Mouse (Mus musculus) heart, embryonic 16.5 days (tissue): ENCODE data around the gene Hist1h3h. TPM values are rescaled to one million over a fixed set of nuclear protein-coding genes. Genes with fewer than 3 reads are reported as not detected.
"Not testable (repeated sequence)": the region's sequence is repeated elsewhere in the genome, so short reads cannot be mapped to it uniquely, and the experiment has no call there.

Experiments
- ATAC-seq: fragments of 200-750 bp; cut with Nextera tagmentation; replicated peaks from 2 replicates; pipeline ENCODE4 v1.8.0; 2017; ENCODE audit warnings: moderate number of reproducible peaks; ENCODE audit not compliant: insufficient read depth, low FRiP score; ENCODE audit errors: extremely low read depth
- H3K27ac ChIP-seq: fragments of 300-500 bp; sonication (generic); 2 replicates; pipeline ENCODE4 v1.5.1; 2014; ENCODE audit warnings: mild to moderate bottlenecking, low read length, control low read depth, moderate library complexity
- H3K27me3 ChIP-seq: fragments of 300-500 bp; sonication (generic); 2 replicates; pipeline ENCODE4 v1.6.1; 2014; ENCODE audit warnings: low read length, mixed read lengths; ENCODE audit not compliant: control insufficient read depth, insufficient read depth
- H3K36me3 ChIP-seq: fragments of 300-500 bp; sonication (generic); 2 replicates; pipeline ENCODE4 v1.6.1; 2014; ENCODE audit not compliant: control insufficient read depth, insufficient read depth
- H3K4me1 ChIP-seq: fragments of 300-500 bp; sonication (generic); 2 replicates; pipeline ENCODE4 v1.6.1; 2014; ENCODE audit warnings: low read length, mixed read lengths; ENCODE audit not compliant: control insufficient read depth, insufficient read depth
- H3K4me2 ChIP-seq: fragments of 300-500 bp; sonication (generic); 2 replicates; pipeline ENCODE4 v1.6.1; 2014; ENCODE audit warnings: low read depth, mild to moderate bottlenecking, control low read depth, low read length
- H3K4me3 ChIP-seq: fragments of 300-500 bp; sonication (generic); 2 replicates; pipeline ENCODE4 v1.5.1; 2014; ENCODE audit warnings: mild to moderate bottlenecking, control low read depth, low read length
- H3K9ac ChIP-seq: fragments of 300-500 bp; sonication (generic); 2 replicates; pipeline ENCODE4 v1.6.1; 2014; ENCODE audit warnings: low read length, control low read depth
- H3K9me3 ChIP-seq: fragments of 300-500 bp; sonication (generic); replicated peaks from 2 replicates; pipeline ENCODE4 v1.6.1; 2016; ENCODE audit warnings: low read length; ENCODE audit not compliant: control insufficient read depth
- WGBS: fragments of 180-500 bp; shearing (Covaris S2); extraction: QIAGEN DNeasy Blood & Tissue Kit; methylation state at CpG from one replicate; pipeline ENCODE4 v1.1.7; 2014; 5-methylcytosine and 5-hydroxymethylcytosine counted together
- polyA plus RNA-seq: library from polyadenylated mRNA; unstranded; fragments of >200 nt; fragmentation: Nextera tagmentation; extraction: Ambion mirVana; gene quantifications from 2 replicates; pipeline ENCODE4 v1.2.1, GENCODE M21; 2015

Gene Hist1h3h
- 4.8 and 6.2 TPM in 2 replicates for polyA plus RNA-seq

DNA sequence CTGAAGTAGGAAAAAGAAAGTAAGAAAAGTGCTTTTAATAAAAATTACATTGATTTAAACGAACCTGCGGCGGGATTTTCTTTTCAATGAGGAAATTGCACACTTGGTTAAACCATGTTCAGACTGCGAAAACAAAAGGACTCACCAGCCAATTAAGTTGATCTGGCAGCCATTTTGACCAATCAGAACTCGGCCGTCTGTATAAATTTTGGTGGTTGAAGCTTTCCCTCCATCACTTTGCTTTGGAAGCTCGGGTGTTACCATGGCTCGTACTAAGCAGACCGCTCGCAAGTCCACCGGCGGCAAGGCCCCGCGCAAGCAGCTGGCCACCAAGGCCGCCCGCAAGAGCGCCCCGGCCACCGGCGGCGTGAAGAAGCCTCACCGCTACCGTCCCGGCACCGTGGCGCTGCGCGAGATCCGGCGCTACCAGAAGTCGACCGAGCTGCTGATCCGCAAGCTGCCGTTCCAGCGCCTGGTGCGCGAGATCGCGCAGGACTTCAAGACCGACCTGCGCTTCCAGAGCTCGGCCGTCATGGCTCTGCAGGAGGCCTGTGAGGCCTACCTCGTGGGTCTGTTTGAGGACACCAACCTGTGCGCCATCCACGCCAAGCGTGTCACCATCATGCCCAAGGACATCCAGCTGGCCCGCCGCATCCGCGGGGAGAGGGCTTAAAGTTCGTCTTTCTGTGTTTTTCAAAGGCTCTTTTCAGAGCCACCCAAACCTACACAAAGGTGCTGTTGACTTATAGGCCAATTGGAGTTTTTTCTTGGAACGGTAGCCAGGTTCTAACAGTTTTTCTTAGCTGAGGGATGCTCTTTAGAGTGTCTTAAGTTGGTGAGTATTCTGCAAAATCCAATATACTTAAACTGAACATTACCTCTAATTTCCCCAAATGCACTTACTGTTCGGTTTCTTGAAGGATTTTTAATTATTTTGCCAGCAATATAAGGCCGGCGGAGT is at the start of gene Hist1h3h:
Gene Hist1h3h, plus strand, starts transcription at position 263 of the 961 bp plus-strand sequence.
- 3% methylated on average over 24 of the region's 56 CpGs for WGBS
- ATAC-seq: peak; percentile 32

DNA sequence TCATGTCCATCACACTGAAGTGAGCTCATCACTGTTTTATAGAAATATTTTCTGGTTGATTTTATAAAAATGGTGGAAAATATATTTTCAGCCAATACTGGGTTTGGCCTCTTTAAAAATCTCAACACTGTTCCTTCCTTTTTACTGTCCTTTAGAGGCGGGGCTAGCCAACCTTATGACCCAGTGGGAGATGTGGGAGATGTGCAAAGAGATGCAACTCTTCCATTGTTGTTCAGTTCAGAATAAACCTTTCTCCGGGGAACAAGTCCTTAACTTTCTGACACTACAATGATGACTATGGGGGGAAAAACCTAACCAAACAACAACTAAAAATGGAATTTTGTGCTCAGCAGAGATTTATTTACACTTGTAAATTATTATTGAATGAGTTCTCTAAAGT is 40.2 kb upstream of the Hist1h3h start, which contains the start of gene Olfr1360:
Gene Olfr1360, minus strand, starts transcription at position 101 of the 400 bp plus-strand sequence.
- Histone ChIP-seq H3K4me3 (no peak within 1 kb of the TSS), H3K27me3 (no peaks in the 10 kb centered on the region), H3K4me2 (no peak within 1 kb of the TSS), H3K36me3 (no peaks in the 10 kb centered on the region), H3K9me3 (no peaks in the 10 kb centered on the region), H3K4me1 (no peaks in the 10 kb centered on the region), H3K9ac (no peak within 1 kb of the TSS), H3K27ac (no peak within 1 kb of the TSS)
- WGBS: 77% methylated on average over 2 of the region's 2 CpGs
- no peak for ATAC-seq

More for the DNA sequence above, at the start of gene Hist1h3h:
- Histone ChIP-seq H3K4me3 (peak within 1 kb of the TSS; percentile 54), H3K27ac (peak within 1 kb of the TSS; percentile 86), H3K4me2 (peak within 1 kb of the TSS; percentile 91), H3K4me1 (peaks cover 26% of the 10 kb centered on the region), H3K9ac (peak within 1 kb of the TSS; percentile 74)
- not testable (repeated sequence) for H3K27me3 ChIP-seq, H3K36me3 ChIP-seq, H3K9me3 ChIP-seq

DNA sequence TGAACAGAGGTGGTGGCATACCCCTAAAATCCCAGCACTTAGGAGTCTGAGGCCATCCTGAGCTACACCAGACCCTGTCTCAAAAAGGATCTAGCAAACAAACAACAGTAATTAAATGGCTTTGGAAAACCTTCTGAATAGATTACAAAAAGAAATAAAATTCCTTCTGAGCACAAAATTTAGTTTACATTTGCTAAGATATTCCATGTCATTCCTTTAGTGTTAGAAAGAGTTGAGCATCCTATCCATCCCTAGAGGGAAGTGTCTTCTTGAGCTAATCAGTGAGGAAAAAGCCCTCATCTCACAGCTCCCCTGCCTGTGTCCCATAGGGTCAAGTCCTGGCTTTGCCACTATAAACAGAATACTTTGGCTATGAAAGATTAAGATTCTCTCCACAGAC is 19.6 kb upstream of the Hist1h3h start, which contains the start of gene Olfr1359:
Gene Olfr1359, plus strand, starts transcription at position 301 of the 400 bp plus-strand sequence.
- no peak within 1 kb of the TSS for H3K27ac ChIP-seq
- no peak for ATAC-seq
- H3K27me3 ChIP-seq: no peaks in the 10 kb centered on the region
- no peaks in the 10 kb centered on the region for H3K36me3 ChIP-seq
- H3K4me2 ChIP-seq: no peak within 1 kb of the TSS
- H3K9me3 ChIP-seq: no peaks in the 10 kb centered on the region
- no peak within 1 kb of the TSS for H3K4me3 ChIP-seq
- no peaks in the 10 kb centered on the region for H3K4me1 ChIP-seq
- H3K9ac ChIP-seq: no peak within 1 kb of the TSS

- Histone ChIP-seq H3K4me3 (no peak overlapping the region), H3K9ac (no peak overlapping the region), H3K9me3 (no peaks in the 10 kb centered on the region), H3K4me1 (0 out of 2 replicates have a peak, but pooled peaks cover 3% of the 10 kb centered on the region), H3K4me2 (no peak overlapping the region), H3K27me3 (no peaks in the 10 kb centered on the region), H3K36me3 (no peaks in the 10 kb centered on the region), H3K27ac (no peak overlapping the region)
- WGBS: 67% methylated on average over 4 of the region's 4 CpGs
- no peak for ATAC-seq
Observed at GRCm38 (mm10) chr13:21706669-21707068, 10.8 kb upstream of the Hist1h3h start.

GRCm38 (mm10) chr13:21710031-21710711 is 7.3 kb upstream of the Hist1h3h start:
- ATAC-seq: peak; percentile 79
- Histone ChIP-seq H3K27ac (peak overlapping the region; percentile 95), H3K27me3 (no peaks in the 10 kb centered on the region), H3K9ac (peak overlapping the region; percentile 80), H3K4me2 (peak overlapping the region; percentile 87), H3K36me3 (no peaks in the 10 kb centered on the region), H3K4me1 (peaks cover 7% of the 10 kb centered on the region), H3K9me3 (no peaks in the 10 kb centered on the region), H3K4me3 (peak overlapping the region; percentile 93)
- WGBS: 0% methylated on average over 32 of the region's 32 CpGs

DNA sequence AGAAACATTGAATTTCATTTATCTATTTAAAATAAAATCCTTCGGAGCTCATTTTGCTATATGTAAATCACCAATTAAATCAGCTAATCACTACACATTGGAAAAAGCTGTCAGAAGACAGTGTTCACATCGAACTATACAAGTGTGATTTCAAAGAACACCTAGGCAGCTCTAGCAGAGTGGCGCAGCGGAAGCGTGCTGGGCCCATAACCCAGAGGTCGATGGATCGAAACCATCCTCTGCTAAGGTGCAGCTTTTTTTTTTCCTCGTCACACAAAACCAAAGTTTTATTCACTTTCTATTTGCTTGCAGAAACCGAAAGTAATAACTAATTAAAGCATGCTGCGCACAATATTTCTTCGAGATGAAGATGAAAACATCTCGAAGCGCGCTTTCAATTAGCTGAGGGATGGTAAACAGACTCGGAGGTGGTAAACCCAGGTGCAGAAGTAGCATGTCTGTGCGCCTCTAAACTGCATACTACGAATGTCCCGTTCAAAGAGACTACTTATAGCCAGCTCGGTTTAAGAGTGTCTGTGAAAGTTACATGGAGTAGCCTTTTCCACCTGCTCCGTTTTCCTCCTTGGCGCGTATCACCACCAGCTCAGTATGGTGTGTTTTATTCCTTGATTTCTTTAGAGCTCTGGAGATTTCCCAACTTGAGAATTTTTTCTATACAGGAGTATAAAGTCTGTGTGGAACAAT is 6.5 kb upstream of the Hist1h3h start:
- peak overlapping the region; percentile 74 for H3K9ac ChIP-seq
- 3% methylated on average over 22 of the region's 22 CpGs for WGBS
- peaks cover 11% of the 10 kb centered on the region for H3K4me1 ChIP-seq
- no peaks in the 10 kb centered on the region for H3K9me3 ChIP-seq
- H3K27ac ChIP-seq: peak overlapping the region; percentile 40; the same call in 1 of the 2 replicates
- peak overlapping the region; percentile 87 for H3K4me2 ChIP-seq
- H3K4me3 ChIP-seq: peak overlapping the region; percentile 93
- ATAC-seq: peak; percentile 80
- H3K27me3 ChIP-seq: no peaks in the 10 kb centered on the region
- no peaks in the 10 kb centered on the region for H3K36me3 ChIP-seq

GRCm38 (mm10) chr13:21711698-21712097 is 5.8 kb upstream of the Hist1h3h start:
- Histone ChIP-seq H3K9ac (no peak overlapping the region; the same call in 1 of the 2 replicates), H3K9me3 (no peaks in the 10 kb centered on the region), H3K27ac (no peak overlapping the region), H3K36me3 (no peaks in the 10 kb centered on the region), H3K27me3 (no peaks in the 10 kb centered on the region), H3K4me1 (peaks cover 11% of the 10 kb centered on the region), H3K4me3 (peak overlapping the region; percentile 93), H3K4me2 (peak overlapping the region; percentile 87)
- no peak for ATAC-seq
- WGBS: 34% methylated on average over 4 of the region's 4 CpGs

GRCm38 (mm10) chr13:21714725-21715124 is 2.7 kb upstream of the Hist1h3h start:
- Histone ChIP-seq H3K4me2 (peak overlapping the region; percentile 91), H3K27ac (peak overlapping the region; percentile 81), H3K27me3 (no peaks in the 10 kb centered on the region), H3K9me3 (no peaks in the 10 kb centered on the region), H3K4me3 (peak overlapping the region; percentile 52), H3K9ac (peak overlapping the region; percentile 65), H3K4me1 (peaks cover 21% of the 10 kb centered on the region), H3K36me3 (no peaks in the 10 kb centered on the region)
- WGBS: 0% methylated on average over 7 of the region's 7 CpGs
- no peak for ATAC-seq
